In genomic region chr13:119689709-119690038, GRCm38 (mm10) we compare ENCODE assay signal across 8 mouse cellular contexts. TPM values are rescaled to one million over a fixed set of nuclear protein-coding genes. Genes with fewer than 3 reads are reported as not detected.
DNase-seq lines count a peak whose midpoint lies in the region; ATAC-seq and TF ChIP-seq lines count a peak whose summit lies in the region.

No protein-coding gene starts in this region.

- TF ChIP-seq POLR2A in thymus, adult 2 months (IDR thresholded peaks at IDR 0.05; ENCODE audit: control insufficient read depth, extremely low read depth, insufficient read depth, low read length, poor library complexity) = no peak

- no peak for TF ChIP-seq CTCF in thymus, adult 2 months (IDR thresholded peaks at IDR 0.05; ENCODE audit: borderline replicate concordance, control insufficient read depth, extremely low read depth, insufficient read depth, low read length, poor library complexity)

- no peaks in the 10 kb centered on the region for H3K36me3 ChIP-seq in heart, embryonic 10.5 days
- no peaks in the 10 kb centered on the region for H3K36me3 ChIP-seq in thymus, adult 2 months (ENCODE audit: control insufficient read depth, insufficient read depth, low read length)
- H3K36me3 ChIP-seq in liver, embryonic 13.5 days = 0 out of 2 replicates have a peak, but pooled peaks cover 4% of the 10 kb centered on the region

- peaks cover 10% of the 10 kb centered on the region; the same call in 1 of the 2 replicates for H3K4me1 ChIP-seq in heart, embryonic 10.5 days
- H3K4me1 ChIP-seq in thymus, adult 2 months (replicated peaks; ENCODE audit: control insufficient read depth, insufficient read depth, low read length) = peaks cover 7% of the 10 kb centered on the region
- peaks cover 21% of the 10 kb centered on the region for H3K4me1 ChIP-seq in liver, embryonic 13.5 days (replicated peaks)

- H3K27me3 ChIP-seq in heart, embryonic 10.5 days (ENCODE audit: insufficient read depth, poor library complexity, severe bottlenecking) = no peaks in the 10 kb centered on the region
- H3K27me3 ChIP-seq in thymus, adult 2 months (ENCODE audit: control insufficient read depth, insufficient read depth, low read length) = no peaks in the 10 kb centered on the region
- H3K27me3 ChIP-seq in liver, embryonic 13.5 days = no peaks in the 10 kb centered on the region

- DNase-seq in heart, embryonic 10.5 days (ENCODE audit: low spot score) = no peak
- DNase-seq in heart, adult 18-20 months = no peak
- DNase-seq in thymus, adult 2 months = no peak
- no peak for DNase-seq in thymus, postnatal 36 days
- DNase-seq in liver, embryonic 13.5 days = no peak
- no peak for DNase-seq in right cerebral cortex, postnatal 25 days
- DNase-seq in gastrocnemius, adult 18-20 months (ENCODE audit: low spot score) = no peak
- no peak for DNase-seq in thymus, postnatal 10 days (ENCODE audit: low spot score in 2 of 2)

- H3K27ac ChIP-seq in heart, embryonic 10.5 days = peak overlapping the region; percentile 98; the same call in 1 of the 2 replicates
- H3K27ac ChIP-seq in thymus, adult 2 months (ENCODE audit: control insufficient read depth, insufficient read depth, low read length) = no peak overlapping the region
- peak overlapping the region; percentile 36; the same call in 1 of the 2 replicates for H3K27ac ChIP-seq in liver, embryonic 13.5 days

- peak overlapping the region; percentile 90 for H3K4me3 ChIP-seq in heart, embryonic 10.5 days
- H3K4me3 ChIP-seq in thymus, adult 2 months (ENCODE audit: control insufficient read depth, insufficient read depth, low read length) = peak overlapping the region; percentile 52
- H3K4me3 ChIP-seq in liver, embryonic 13.5 days (replicated peaks) = peak overlapping the region; percentile 93

- no peak overlapping the region for H3K9ac ChIP-seq in liver, embryonic 13.5 days

- WGBS in heart, embryonic 10.5 days = 13% methylated on average over 5 of the region's 5 CpGs
- 8% methylated on average over 5 of the region's 5 CpGs for WGBS in thymus, adult 2 months
- 13% methylated on average over 5 of the region's 5 CpGs for WGBS in liver, embryonic 13.5 days (ENCODE audit: insufficient replicate concordance)

- H3K4me2 ChIP-seq in liver, embryonic 13.5 days = peak overlapping the region; percentile 86

- no peak for ATAC-seq in liver, embryonic 13.5 days (ENCODE audit: low read depth)

- no peaks in the 10 kb centered on the region for H3K9me3 ChIP-seq in heart, embryonic 10.5 days
- H3K9me3 ChIP-seq in liver, embryonic 13.5 days (replicated peaks) = no peaks in the 10 kb centered on the region

RNA-seq across cellular contexts. Expression of gene Hmgcs1, which starts 0.5 kb away (rescaled TPM):
- 141 and 143 TPM in 2 replicates for polyA plus RNA-seq in heart, embryonic 10.5 days (2016; fragmentation: Nextera tagmentation; extraction: Ambion mirVana)
- 10 to 100 TPM; 36.7 to 38.5 TPM for total RNA-seq in heart, adult 18-20 months (2021)
- 13.3 and 13.9 TPM in 2 replicates for polyA plus RNA-seq in thymus, adult 2 months (2012; rRNA removed)
- 101 and 140 TPM in 2 replicates for polyA plus RNA-seq in liver, embryonic 13.5 days (2015; fragmentation: Nextera tagmentation; extraction: Ambion mirVana)
- 10 to 100 TPM; 23.7 to 26.7 TPM for total RNA-seq in gastrocnemius, adult 18-20 months (2021)
